Mouse (Mus musculus): ENCODE results near the gene Ina. TPM values are rescaled to one million over a fixed set of nuclear protein-coding genes. Genes with fewer than 3 reads are reported as not detected.

Gene Ina
- total and polyA plus RNA-seq, 3 experiments = not detected

DNA sequence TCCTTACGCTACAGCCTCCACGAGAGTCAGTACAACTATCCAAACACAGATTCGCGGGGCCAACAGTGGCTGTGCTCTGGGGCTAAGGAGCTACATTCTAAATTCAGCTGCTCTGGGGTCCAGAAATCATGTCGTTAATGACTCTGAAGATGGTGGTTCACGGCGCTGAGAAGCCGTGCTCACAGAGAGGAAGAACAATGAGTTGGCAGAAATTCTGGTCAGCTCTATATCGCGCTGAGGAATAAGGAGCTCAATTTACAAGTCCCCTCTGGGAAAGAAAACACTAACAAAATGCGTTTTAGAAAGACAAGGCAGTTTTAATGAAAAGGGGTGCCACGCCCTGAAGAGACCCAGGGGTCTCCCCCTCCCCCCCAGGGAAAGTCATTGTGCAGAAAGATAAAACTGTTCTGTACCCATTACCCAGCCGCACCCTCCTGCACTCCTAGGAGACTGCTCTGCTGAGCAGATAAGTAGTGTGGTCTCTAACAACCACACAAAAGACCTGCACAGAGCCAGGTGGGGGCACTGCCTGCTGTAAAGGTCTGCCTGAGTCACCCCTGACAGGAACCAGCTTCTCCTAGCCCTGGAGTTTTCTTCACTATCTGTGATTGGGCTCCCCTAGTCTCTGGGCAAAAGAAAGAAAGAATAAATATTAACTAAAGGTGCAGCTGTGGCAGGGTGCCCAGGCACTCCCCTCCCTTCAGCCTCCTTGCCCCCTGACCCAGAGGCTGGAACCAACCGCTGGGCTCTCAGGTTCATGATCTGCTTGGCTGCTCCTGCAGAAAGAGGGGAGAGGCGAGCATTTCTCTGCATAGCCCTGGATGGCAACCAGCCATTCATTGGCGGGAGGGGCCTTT lies 26.0 kb upstream of the Ina start:
- H3K27ac ChIP-seq (ENCODE audit: control insufficient read depth, low read depth, low read length) = peak overlapping the region; percentile 98
- H3K9ac ChIP-seq (ENCODE audit: control insufficient read depth, low read depth, low read length, poor library complexity, severe bottlenecking) = peak overlapping the region; percentile 73
- peak; percentile 99 for DNase-seq (ENCODE audit: low read depth, low spot score)
- H3K79me2 ChIP-seq (ENCODE audit: control insufficient read depth, insufficient read depth, low read length, poor library complexity) = peaks cover 6% of the 10 kb centered on the region; the same call in 1 of the 2 replicates
- H3K27me3 ChIP-seq (ENCODE audit: control insufficient read depth in 1 of 2, insufficient read depth in 2 of 2, low read length in 2 of 2) = no peaks in the 10 kb centered on the region
- no peaks in the 10 kb centered on the region for H3K9me3 ChIP-seq (replicated peaks; ENCODE audit: insufficient read depth, low read length)
- peaks cover 18 to 48% of the 10 kb centered on the region in 2 experiments for H3K4me1 ChIP-seq (ENCODE audit: control insufficient read depth in 1 of 2, insufficient read depth in 2 of 2, low read length in 2 of 2)
- peaks cover 0 to 35% of the 10 kb centered on the region in 2 experiments; a peak in 2 of 4 replicates for H3K36me3 ChIP-seq (ENCODE audit: control insufficient read depth in 1 of 2, insufficient read depth in 2 of 2, low read length in 2 of 2)
- H3K4me3 ChIP-seq (ENCODE audit: control insufficient read depth in 1 of 2, insufficient read depth in 1 of 2, low read depth in 2 of 2, low read length in 2 of 2) = peak overlapping the region; percentile 23 to 50
- TF ChIP-seq ZNF384 (IDR thresholded peaks at IDR 0.05; ENCODE audit: low read depth, low read length) = no peak; the same call in 1 of the 2 replicates
- TF ChIP-seq JUND (IDR thresholded peaks at IDR 0.05; ENCODE audit: low read depth, low read length) = no peak
- no peak for TF ChIP-seq MYC (IDR thresholded peaks at IDR 0.05; ENCODE audit: low read depth, low read length)
- peak in 2 of 3 experiments; percentile 6 to 27; a peak in 1 of 6 replicates for TF ChIP-seq CTCF (IDR thresholded peaks at IDR 0.05 in 2 of 3, conservative IDR thresholded peaks at IDR 0.05 in 1 of 3; ENCODE audit: control insufficient read depth in 1 of 3, insufficient read depth in 1 of 3, low read depth in 2 of 3, low read length in 3 of 3, poor library complexity in 1 of 3, severe bottlenecking in 1 of 3)
- no peak for TF ChIP-seq USF1 (IDR thresholded peaks at IDR 0.05; ENCODE audit: low read depth, low read length)
- TF ChIP-seq POLR2A (IDR thresholded peaks at IDR 0.05; ENCODE audit: control insufficient read depth in 1 of 2, insufficient read depth in 1 of 2, low read depth in 1 of 2, low read length in 2 of 2, poor library complexity in 1 of 2) = peak; percentile 28 to 86; a peak in 3 of 4 replicates
- TF ChIP-seq POLR2AphosphoS2 (IDR thresholded peaks at IDR 0.05; ENCODE audit: low read length) = peak; percentile 85
- TF ChIP-seq E2F4 (IDR thresholded peaks at IDR 0.05; ENCODE audit: borderline replicate concordance, low read depth, low read length) = no peak
- peak; percentile 91 for TF ChIP-seq SIN3A (IDR thresholded peaks at IDR 0.05; ENCODE audit: low read length)
- no peak for TF ChIP-seq USF2 (IDR thresholded peaks at IDR 0.05; ENCODE audit: borderline replicate concordance in 1 of 2, insufficient read depth in 1 of 2, low read depth in 1 of 2, low read length in 2 of 2)
- peak; percentile 80 for TF ChIP-seq CHD2 (IDR thresholded peaks at IDR 0.05; ENCODE audit: low read length)
- TF ChIP-seq BHLHE40 (IDR thresholded peaks at IDR 0.05; ENCODE audit: borderline replicate concordance, low read depth, low read length) = peak; percentile 76
- peak; percentile 87 for TF ChIP-seq MYB (IDR thresholded peaks at IDR 0.05; ENCODE audit: low read depth, low read length)
- TF ChIP-seq TCF12 (IDR thresholded peaks at IDR 0.05; ENCODE audit: low read depth, low read length) = peak; percentile 97
- TF ChIP-seq RCOR1 (IDR thresholded peaks at IDR 0.05; ENCODE audit: low read depth, low read length) = peak; percentile 90
- no peak for TF ChIP-seq ZC3H11A (IDR thresholded peaks at IDR 0.05; ENCODE audit: low read depth, low read length)
- no peak for TF ChIP-seq NRF1 (IDR thresholded peaks at IDR 0.05; ENCODE audit: insufficient read depth, low read depth, low read length, poor library complexity, severe bottlenecking)
- TF ChIP-seq ETS1 (IDR thresholded peaks at IDR 0.05; ENCODE audit: low read depth, low read length) = peak; percentile 98
- no peak; the same call in 1 of the 2 replicates for TF ChIP-seq RAD21 (IDR thresholded peaks at IDR 0.05; ENCODE audit: low read depth, low read length)
- peak; percentile 95 for TF ChIP-seq TAL1 (IDR thresholded peaks at IDR 0.05; ENCODE audit: low read length)
- TF ChIP-seq MAFK (IDR thresholded peaks at IDR 0.05; ENCODE audit: borderline replicate concordance, low read depth, low read length) = 0 out of 2 replicates have a peak, but pooled peaks have one; percentile 36
- peak; percentile 98 for TF ChIP-seq GATA1 (IDR thresholded peaks at IDR 0.05; ENCODE audit: low read depth, low read length)
- peak; percentile 20; the same call in 1 of the 2 replicates for TF ChIP-seq SMC3 (IDR thresholded peaks at IDR 0.05; ENCODE audit: low read depth, low read length)
- TF ChIP-seq ZKSCAN1 (IDR thresholded peaks at IDR 0.05; ENCODE audit: low read depth, low read length) = no peak
- no peak for TF ChIP-seq POLR2AphosphoS5 (IDR thresholded peaks at IDR 0.05; ENCODE audit: borderline replicate concordance, low read depth, low read length)
- TF ChIP-seq NELFE (IDR thresholded peaks at IDR 0.05; ENCODE audit: low read depth, low read length) = peak; percentile 70
- peak; percentile 97 to 98 for TF ChIP-seq EP300 (IDR thresholded peaks at IDR 0.05; ENCODE audit: low read depth in 1 of 2, low read length in 2 of 2)
- peak; percentile 99 for TF ChIP-seq MAZ (IDR thresholded peaks at IDR 0.05; ENCODE audit: low read depth, low read length)
- TF ChIP-seq KAT2A (conservative IDR thresholded peaks at IDR 0.05; ENCODE audit: low read depth, low read length) = 0 out of 2 replicates have a peak, but pooled peaks have one; percentile 19
- TF ChIP-seq MXI1 (IDR thresholded peaks at IDR 0.05; ENCODE audit: low read depth, low read length) = peak; percentile 52
- peak; percentile 46; the same call in 1 of the 2 replicates for TF ChIP-seq MAX (IDR thresholded peaks at IDR 0.05; ENCODE audit: low read length)
- peak; percentile 97 for TF ChIP-seq TBP (IDR thresholded peaks at IDR 0.05; ENCODE audit: low read depth, low read length)
- TF ChIP-seq MEF2A (IDR thresholded peaks at IDR 0.05; ENCODE audit: extremely low read depth, insufficient replicate concordance, low read depth, low read length, poor library complexity, severe bottlenecking) = 0 out of 2 replicates have a peak, but pooled peaks have one; percentile 5
- peak; percentile 67; the same call in 1 of the 2 replicates for TF ChIP-seq HCFC1 (IDR thresholded peaks at IDR 0.05; ENCODE audit: low read depth, low read length)
- TF ChIP-seq ELF1 (IDR thresholded peaks at IDR 0.05; ENCODE audit: low read depth, low read length) = peak; percentile 39; the same call in 1 of the 2 replicates

Data from MEL (cell line).